Comparison of ENCODE assay signal across 12 mouse cellular contexts in the genomic region with DNA sequence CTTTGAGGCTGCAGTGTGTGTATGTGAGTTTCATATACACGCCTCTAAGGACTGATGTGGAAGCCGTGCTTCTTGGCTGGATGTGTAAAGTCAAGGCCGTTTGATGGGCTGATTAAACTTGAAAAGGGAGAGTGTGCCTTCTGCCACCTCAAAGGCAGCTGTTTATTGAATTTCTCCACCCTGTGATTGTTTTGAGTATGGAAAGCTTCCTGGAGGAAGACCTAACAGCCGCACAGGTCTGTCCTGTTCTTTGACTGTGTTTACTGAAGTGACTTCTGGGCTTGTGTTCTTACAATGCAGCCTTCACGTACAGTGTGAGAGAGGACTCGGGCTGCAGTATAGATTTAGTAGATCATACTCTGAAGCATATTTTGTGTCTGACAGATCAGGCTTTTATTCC.
DNase-seq lines count a peak whose midpoint lies in the region; ATAC-seq and TF ChIP-seq lines count a peak whose summit lies in the region.
"Had no signal": no experiment of that assay in that cellular context is flagged by ENCODE, and none has a peak within 500 bp of the region (broad histone marks: within the 10 kb centered on the region; RNA-seq: fewer than 3 reads in every experiment).

No protein-coding gene starts in this region.

- no peak overlapping the region for H3K4me2 ChIP-seq in forebrain, embryonic 13.5 days
- no peak overlapping the region for H3K4me2 ChIP-seq in forebrain, embryonic 11.5 days (ENCODE audit: low read depth, low read length, severe bottlenecking)
- H3K4me2 ChIP-seq in midbrain, postnatal 0 days (ENCODE audit: low read depth, low read length, poor library complexity, severe bottlenecking): no peak overlapping the region
- H3K4me2 ChIP-seq in midbrain, embryonic 14.5 days (ENCODE audit: low read length): no peak overlapping the region

- no peak overlapping the region for H3K9ac ChIP-seq in forebrain, embryonic 13.5 days
- no peak overlapping the region for H3K9ac ChIP-seq in forebrain, embryonic 11.5 days (ENCODE audit: low read length)
- 0 out of 2 replicates have a peak overlapping the region, but pooled peaks have one; percentile 8 for H3K9ac ChIP-seq in midbrain, postnatal 0 days (replicated peaks; ENCODE audit: low read length, poor library complexity, severe bottlenecking)
- no peak overlapping the region for H3K9ac ChIP-seq in midbrain, embryonic 14.5 days (replicated peaks; ENCODE audit: low read length)

- H3K27ac ChIP-seq in forebrain, embryonic 13.5 days: peak overlapping the region; percentile 25; the same call in 1 of the 2 replicates
- no peak overlapping the region for H3K27ac ChIP-seq in forebrain, embryonic 11.5 days (ENCODE audit: low read depth, low read length)
- H3K27ac ChIP-seq in kidney, adult 2 months (ENCODE audit: insufficient read depth, low read depth, low read length): peak overlapping the region; percentile 86
- 0 out of 2 replicates have a peak overlapping the region, but pooled peaks have one; percentile 6 for H3K27ac ChIP-seq in midbrain, postnatal 0 days (ENCODE audit: low read depth, low read length)
- no peak overlapping the region for H3K27ac ChIP-seq in midbrain, embryonic 14.5 days (replicated peaks; ENCODE audit: low read depth, low read length)

- no peaks in the 10 kb centered on the region for H3K27me3 ChIP-seq in forebrain, embryonic 13.5 days
- H3K27me3 ChIP-seq in forebrain, embryonic 11.5 days (ENCODE audit: control insufficient read depth, insufficient read depth, low read length): no peaks in the 10 kb centered on the region
- no peaks in the 10 kb centered on the region for H3K27me3 ChIP-seq in kidney, adult 2 months (replicated peaks; ENCODE audit: control insufficient read depth, insufficient read depth, low read length)
- no peaks in the 10 kb centered on the region for H3K27me3 ChIP-seq in midbrain, postnatal 0 days (ENCODE audit: insufficient read depth, low read length)
- no peaks in the 10 kb centered on the region for H3K27me3 ChIP-seq in midbrain, embryonic 14.5 days (ENCODE audit: control insufficient read depth, insufficient read depth, low read length)

- 76% methylated on average over 6 of the region's 6 CpGs for WGBS in forebrain, embryonic 13.5 days
- 82% methylated on average over 6 of the region's 6 CpGs for WGBS in forebrain, embryonic 11.5 days
- WGBS in kidney, adult 2 months: 74% methylated on average over 6 of the region's 6 CpGs
- 76% methylated on average over 6 of the region's 6 CpGs for WGBS in midbrain, postnatal 0 days
- WGBS in midbrain, embryonic 14.5 days: 84% methylated on average over 6 of the region's 6 CpGs

- TF ChIP-seq CTCF in kidney, adult 2 months (conservative IDR thresholded peaks at IDR 0.05; ENCODE audit: insufficient read depth, insufficient read length, low read depth, low read length): no peak
- no peak for TF ChIP-seq CTCF in midbrain, postnatal 0 days (IDR thresholded peaks at IDR 0.05)

- H3K9me3 ChIP-seq in forebrain, embryonic 13.5 days (replicated peaks): no peaks in the 10 kb centered on the region
- no peaks in the 10 kb centered on the region for H3K9me3 ChIP-seq in forebrain, embryonic 11.5 days (ENCODE audit: control insufficient read depth, low read length)
- no peaks in the 10 kb centered on the region for H3K9me3 ChIP-seq in midbrain, postnatal 0 days (ENCODE audit: low read length)
- no peaks in the 10 kb centered on the region for H3K9me3 ChIP-seq in midbrain, embryonic 14.5 days (ENCODE audit: control insufficient read depth, low read length)

- peaks cover 16% of the 10 kb centered on the region for H3K4me1 ChIP-seq in forebrain, embryonic 13.5 days
- peaks cover 5% of the 10 kb centered on the region; the same call in 1 of the 2 replicates for H3K4me1 ChIP-seq in forebrain, embryonic 11.5 days (replicated peaks; ENCODE audit: control insufficient read depth, insufficient read depth, low read length)
- H3K4me1 ChIP-seq in kidney, adult 2 months (ENCODE audit: control insufficient read depth, insufficient read depth, low read length): no peaks in the 10 kb centered on the region; the same call in 1 of the 2 replicates
- peaks cover 2% of the 10 kb centered on the region; the same call in 1 of the 2 replicates for H3K4me1 ChIP-seq in midbrain, postnatal 0 days (ENCODE audit: insufficient read depth, low read length)
- peaks cover 9% of the 10 kb centered on the region for H3K4me1 ChIP-seq in midbrain, embryonic 14.5 days (ENCODE audit: control insufficient read depth, insufficient read depth, low read length)

- no peak overlapping the region for H3K4me3 ChIP-seq in forebrain, embryonic 13.5 days
- no peak overlapping the region for H3K4me3 ChIP-seq in forebrain, embryonic 11.5 days (ENCODE audit: low read depth, low read length)
- no peak overlapping the region for H3K4me3 ChIP-seq in kidney, adult 2 months (ENCODE audit: insufficient read depth, low read depth, low read length)
- no peak overlapping the region for H3K4me3 ChIP-seq in midbrain, postnatal 0 days (ENCODE audit: low read depth, low read length)
- no peak overlapping the region for H3K4me3 ChIP-seq in midbrain, embryonic 14.5 days (replicated peaks; ENCODE audit: low read depth, low read length)

- no peak for ATAC-seq in forebrain, embryonic 13.5 days
- no peak for ATAC-seq in forebrain, embryonic 11.5 days (replicated peaks; ENCODE audit: low FRiP score)
- no peak for ATAC-seq in midbrain, postnatal 0 days (ENCODE audit: low FRiP score)
- ATAC-seq in midbrain, embryonic 14.5 days (ENCODE audit: low FRiP score, low TSS enrichment): no peak
- ATAC-seq: intestine, postnatal 0 days had no signal

- TF ChIP-seq POLR2A in kidney, adult 2 months (IDR thresholded peaks at IDR 0.05; ENCODE audit: low read depth, low read length): no peak

- no peaks in the 10 kb centered on the region for H3K36me3 ChIP-seq in forebrain, embryonic 13.5 days (ENCODE audit: poor library complexity, severe bottlenecking)
- H3K36me3 ChIP-seq in forebrain, embryonic 11.5 days (ENCODE audit: control insufficient read depth, insufficient read depth, low read length): no peaks in the 10 kb centered on the region
- H3K36me3 ChIP-seq in kidney, adult 2 months (ENCODE audit: control insufficient read depth, insufficient read depth, low read length): no peaks in the 10 kb centered on the region
- H3K36me3 ChIP-seq in midbrain, postnatal 0 days (ENCODE audit: insufficient read depth, low read length): no peaks in the 10 kb centered on the region
- H3K36me3 ChIP-seq in midbrain, embryonic 14.5 days (ENCODE audit: control insufficient read depth, insufficient read depth, low read length): no peaks in the 10 kb centered on the region

- no peak for DNase-seq in forebrain, embryonic 11.5 days (ENCODE audit: low spot score)
- DNase-seq in kidney, adult 2 months: no peak
- DNase-seq in kidney, postnatal 4 days: no peak
- DNase-seq in midbrain, postnatal 0 days (ENCODE audit: low spot score): no peak
- no peak for DNase-seq in midbrain, embryonic 14.5 days
- DNase-seq in adrenal gland, postnatal 14 days: no peak
- no peak for DNase-seq in urinary bladder, adult 18-20 months (ENCODE audit: low spot score in 2 of 2)
- DNase-seq: cerebellum, adult 8-10 months; lung, adult 2 months; right cerebral cortex, postnatal 4 days had no signal

Comparison
In these comparisons a context has a peak if more than half of its experiments do, and no peak if none do; other contexts are left out.
1. H3K27ac ChIP-seq: peak in forebrain, embryonic 13.5 days (single experiment), kidney, adult 2 months (single experiment) and midbrain, postnatal 0 days (single experiment); none in forebrain, embryonic 11.5 days (single experiment) and midbrain, embryonic 14.5 days (single experiment).